Mouse (Mus musculus) right cerebral cortex, adult 18-20 months (tissue): Measurements from ENCODE around the gene Rrp36.

ENCODE experiments used
- DNase-seq: peaks from one replicate; pipeline ENCODE4 v3.0.0; 2022; ENCODE audit warnings: mixed read lengths

The Rrp36 gene

DNA sequence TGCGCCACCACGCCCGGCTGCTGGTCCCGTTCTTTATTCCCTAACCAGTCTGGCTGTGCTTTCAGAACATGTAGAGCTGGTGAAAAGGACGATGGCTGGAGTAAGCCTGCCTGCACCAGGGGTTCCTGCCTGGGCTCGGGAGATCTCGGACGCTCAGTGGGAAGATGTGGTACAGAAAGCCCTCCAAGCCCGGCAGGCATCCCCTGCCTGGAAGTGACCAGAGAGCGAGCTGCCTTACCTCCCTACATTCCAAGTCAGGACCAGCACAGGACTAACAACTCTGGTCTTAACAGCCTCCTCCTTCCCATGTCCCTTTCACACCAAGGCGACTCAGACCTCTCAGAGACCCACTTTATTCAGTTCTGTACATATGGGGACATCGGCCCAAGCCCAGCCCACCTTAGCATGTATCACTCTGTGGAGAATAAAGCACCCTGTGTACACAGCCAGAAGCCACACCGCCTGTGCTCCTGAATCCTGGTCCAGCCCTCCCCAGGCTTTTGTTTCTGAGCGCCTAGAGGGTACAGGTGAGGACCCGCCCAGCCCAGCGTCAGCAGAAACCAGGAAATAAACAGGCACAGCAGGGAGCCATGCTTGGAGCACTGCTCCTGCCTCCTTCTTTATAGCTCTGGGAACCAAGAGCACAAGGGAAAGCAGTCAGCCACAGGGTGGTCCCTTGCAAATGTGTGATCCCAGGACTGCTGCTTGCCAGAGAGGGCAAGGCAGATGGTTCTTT lies 8.7 kb upstream of the Rrp36 start:
- DNase-seq: no peak

DNA sequence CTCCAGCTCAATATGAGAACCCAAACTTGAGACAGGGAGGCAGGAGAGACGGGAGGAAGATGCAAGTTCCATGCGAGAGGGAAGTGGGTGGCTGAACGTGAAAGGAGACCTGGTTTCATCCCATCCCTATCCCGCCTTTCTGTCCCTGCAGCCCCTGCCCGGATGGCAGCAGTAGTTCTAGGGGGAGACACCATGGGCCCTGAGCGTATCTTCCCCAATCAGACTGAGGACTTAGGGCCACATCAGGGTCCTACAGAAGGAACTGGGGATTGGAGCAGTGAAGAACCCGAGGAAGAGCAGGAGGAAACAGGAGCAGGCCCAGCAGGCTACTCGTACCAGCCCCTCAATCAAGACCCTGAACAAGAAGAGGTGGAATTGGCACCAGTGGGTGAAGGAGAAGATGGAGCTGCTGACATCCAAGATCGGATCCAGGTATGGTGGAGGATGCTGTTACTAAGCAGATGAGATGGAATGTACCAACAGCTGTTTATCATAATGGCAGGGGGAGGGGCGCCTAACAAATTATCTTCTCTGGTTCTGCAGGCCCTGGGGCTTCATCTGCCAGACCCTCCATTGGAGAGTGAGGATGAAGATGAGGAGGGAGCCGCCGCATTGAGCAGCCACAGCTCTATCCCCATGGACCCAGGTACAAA lies 7.4 kb upstream of the Rrp36 start:
- no peak for DNase-seq

DNA sequence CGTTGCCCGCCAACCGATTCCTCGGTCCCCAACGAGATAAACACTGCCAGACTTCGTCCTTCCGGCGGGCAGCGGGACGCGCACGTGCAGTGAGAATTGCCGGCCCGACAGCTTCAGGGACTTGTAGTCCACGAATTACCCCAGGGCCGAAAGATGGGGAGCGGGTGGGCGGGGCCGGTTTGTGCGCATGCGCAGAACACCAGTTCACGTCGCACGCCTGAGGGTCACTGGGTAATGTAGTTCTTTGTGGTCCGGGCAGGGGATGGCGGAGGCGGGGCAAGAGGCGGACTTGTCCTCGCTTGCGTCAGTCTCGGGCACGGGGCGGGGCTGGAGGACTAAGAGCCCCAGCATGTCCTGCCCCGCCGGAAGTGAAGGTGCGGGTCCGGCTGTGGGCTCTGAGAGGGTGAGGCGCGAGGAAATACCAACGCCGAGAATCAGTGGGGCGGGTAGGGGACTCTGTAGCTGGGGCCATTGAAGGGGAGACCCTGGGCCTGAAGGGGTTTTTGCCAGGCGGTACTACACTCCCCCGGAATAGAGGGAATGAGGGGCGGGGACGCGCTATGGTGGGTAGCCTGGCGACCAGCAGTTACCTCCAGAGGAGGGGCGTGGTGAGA lies 6.7 kb upstream of the Rrp36 start, which contains the start of gene Klhdc3:
Gene Klhdc3, minus strand, starts transcription at position 155 of the 614 bp plus-strand sequence.
- DNase-seq: peak; percentile 98

DNA sequence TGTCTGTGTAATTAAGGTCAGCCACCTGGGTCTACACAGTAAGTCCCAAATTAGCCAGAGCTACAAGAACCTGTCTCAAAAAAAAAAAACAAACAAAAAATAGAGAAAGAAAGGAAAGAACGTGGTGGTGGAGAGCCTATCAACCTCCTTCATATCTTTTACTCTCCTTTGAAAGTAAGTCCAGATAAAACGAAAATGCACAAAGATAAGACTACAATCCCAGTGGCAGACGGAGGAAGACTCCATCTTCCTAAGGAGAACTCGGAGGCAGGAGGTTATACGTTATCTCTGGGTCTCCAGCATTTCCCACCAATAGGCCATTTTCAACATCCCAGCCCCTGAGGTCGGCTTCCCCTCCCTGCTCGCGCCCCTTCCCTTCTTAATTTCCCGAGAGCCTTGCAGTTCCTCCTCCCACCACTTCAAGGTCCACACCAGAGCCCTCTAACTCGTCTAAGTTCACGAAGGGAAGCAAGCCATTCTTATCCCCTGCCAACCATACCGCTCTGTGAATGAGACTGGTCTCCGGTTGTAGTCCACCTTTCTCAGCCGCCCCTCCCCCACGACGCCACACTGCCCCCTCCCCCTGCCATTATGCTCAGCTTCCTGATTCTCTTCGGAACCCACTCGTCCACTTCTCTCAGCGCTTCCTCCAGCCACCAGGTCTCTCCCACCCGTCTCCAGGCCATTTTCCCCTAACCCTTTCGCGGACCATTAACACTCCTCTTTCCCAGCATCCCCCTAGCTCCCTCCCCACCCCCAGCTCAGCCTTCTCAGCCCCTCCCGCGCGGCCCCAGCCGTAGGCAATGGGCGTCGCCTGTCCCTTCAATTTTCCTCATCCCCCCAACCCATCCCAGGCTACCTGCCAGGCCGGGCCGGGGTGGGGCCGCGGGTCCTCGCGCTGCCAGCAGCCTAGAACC lies 5.9 kb upstream of the Rrp36 start:
- peak; percentile 29 for DNase-seq

DNA sequence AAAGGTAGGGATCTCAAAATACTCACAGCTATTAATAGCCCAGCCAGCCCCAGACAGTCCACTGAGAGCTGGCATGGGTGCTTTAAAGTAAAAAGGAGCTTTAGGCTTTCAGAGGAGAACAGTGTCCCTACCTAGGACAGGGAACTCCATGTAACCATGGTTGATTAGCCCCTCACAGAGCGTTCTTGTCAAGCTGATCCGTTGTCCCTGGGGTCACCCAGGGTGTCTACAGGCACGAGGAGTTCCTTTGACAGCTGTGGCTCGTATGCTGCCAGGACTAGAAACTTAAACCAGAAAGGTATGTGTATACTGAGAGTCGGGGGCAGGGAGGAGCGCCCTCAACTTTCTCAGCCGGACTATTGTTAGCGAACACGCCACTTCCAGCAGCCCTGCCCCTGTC lies 4.8 kb upstream of the Rrp36 start:
- DNase-seq: no peak

DNA sequence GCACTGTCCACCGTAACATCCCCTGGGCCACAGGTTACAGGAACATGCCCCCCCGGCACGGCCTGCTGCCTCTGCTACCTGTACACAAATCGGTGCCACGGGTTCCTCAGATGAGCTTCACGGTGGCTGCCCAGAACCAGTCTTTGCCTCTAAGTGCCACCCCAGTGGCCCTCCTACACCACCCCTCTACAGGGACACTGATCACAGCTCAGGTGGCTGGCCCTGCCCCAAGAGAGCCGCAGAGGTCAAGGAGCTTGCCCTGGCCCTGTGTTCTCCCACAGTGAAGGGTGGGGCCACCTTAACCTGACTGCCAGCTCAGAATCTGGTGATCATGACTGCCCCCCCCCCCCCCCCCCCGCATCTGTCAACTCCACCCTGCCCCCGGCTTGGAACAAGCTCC lies 4.3 kb upstream of the Rrp36 start, which contains the start of gene Mea1:
Gene Mea1, plus strand, starts transcription at position 378 of the 400 bp plus-strand sequence.
- DNase-seq: no peak

DNA sequence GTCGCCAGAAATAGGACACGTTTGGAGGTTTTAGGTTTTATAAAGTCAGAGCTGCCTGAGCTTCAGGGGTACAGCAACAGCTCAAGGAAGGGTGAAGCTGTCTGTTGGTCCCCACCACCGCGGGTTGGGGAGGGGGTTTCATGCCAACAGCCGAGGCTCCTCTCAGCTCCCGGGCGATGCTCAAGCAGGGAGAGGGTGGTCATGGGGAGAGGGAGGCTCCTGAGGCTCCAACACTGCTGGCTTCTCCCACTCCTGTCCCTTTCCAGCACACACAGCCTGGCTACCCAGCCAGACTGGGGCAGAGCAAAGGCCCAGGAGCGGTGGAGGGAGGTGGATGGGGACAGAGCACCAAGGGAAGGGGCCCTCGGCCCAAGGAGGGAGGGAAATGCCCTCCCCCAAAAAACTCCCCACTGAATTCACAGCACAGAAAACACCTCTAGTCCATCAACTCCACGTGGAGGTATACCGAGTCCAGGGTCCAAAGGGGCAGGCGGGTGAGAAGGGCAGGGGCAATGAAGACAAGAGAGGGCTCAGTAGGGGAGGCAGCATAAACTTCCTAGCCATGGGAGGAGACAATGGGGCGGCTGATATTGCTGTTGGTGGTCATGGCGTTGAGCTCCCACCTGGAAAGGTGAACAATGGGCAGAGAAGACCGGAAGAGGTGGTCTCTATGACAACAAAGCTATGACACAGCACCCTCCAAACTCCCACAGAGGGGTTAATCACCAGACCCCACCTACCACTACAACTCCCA lies 555 bp upstream of the Rrp36 start:
- no peak for DNase-seq

DNA sequence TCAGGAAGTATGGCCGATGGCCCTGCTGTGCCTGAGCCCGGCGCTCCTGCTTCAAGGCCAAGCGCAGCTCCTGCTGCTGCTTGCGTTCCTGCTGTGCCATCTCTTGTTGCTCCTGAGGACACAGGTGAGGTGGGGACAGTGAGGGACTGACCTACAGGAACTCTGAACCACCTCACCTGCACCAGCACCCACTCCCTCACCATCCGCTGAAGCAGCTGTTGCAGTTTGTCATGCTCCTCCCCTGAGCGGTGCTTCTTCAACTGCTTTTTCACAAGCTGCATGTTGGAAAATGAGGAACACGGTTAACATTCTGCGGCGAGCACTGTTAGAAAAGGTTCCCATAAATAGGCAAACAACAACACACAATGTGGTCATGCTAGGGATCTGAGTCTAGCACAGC lies 4.2 kb downstream of the Rrp36 start:
- no peak for DNase-seq

DNA sequence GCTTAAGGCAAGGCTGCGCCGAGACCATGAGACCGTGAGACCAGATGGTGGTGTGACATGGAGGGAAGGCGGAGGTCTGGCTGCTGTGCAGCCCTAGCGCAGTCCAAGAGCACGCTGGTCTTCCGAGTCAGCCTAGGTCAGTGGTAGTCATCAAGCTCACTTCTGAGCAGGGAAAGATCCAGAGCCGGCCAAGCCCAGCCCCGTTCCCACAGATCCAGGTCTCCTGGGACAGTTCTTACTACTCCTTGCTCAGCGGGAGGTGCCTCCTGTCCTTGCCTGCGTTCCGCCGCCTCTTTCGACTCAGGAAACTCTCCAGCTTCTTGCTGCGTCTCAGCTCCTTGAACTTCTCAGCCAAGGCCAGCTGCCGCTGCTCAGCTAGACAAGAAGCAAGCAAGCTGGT lies 6.4 kb downstream of the Rrp36 start:
- DNase-seq: no peak

DNA sequence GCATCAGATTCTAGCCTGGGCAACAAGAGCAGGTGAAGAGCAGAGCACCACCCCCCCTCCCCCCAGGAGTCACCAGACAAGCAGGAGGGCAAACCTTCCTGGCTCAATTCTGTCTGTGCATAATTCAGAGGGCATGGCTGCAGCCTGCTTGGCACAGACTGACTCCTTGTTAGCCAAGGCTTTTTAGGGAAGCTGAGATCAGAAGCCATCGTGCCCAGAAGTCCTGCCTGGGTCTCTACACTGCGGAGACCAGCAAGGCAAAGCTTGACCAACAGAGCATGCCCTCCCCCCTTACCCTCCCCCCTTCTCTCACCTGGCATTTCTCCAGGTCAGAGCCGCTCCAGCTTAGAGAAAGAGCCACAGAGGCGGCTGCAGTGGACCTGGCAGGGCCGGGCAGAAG lies 11.4 kb downstream of the Rrp36 start:
- no peak for DNase-seq

DNA sequence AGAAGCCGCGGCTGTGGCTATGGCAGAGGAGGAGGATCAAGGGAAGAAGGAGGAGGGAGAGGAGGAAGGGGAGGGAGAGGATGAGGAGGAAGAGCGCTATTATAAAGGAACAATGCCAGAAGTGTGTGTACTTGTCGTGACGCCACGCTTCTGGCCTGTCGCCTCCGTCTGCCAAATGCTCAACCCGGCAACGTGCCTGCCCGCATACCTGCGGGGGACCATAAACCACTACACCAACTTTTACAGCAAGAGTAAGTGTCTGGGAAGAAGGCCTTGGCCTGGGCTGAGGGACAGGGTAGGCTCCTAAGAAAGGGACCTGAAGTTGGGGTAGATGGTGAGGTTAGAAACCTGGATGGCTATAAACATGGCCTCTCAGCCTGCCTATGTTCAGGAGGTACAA lies 12.2 kb downstream of the Rrp36 start:
- DNase-seq: no peak

DNA sequence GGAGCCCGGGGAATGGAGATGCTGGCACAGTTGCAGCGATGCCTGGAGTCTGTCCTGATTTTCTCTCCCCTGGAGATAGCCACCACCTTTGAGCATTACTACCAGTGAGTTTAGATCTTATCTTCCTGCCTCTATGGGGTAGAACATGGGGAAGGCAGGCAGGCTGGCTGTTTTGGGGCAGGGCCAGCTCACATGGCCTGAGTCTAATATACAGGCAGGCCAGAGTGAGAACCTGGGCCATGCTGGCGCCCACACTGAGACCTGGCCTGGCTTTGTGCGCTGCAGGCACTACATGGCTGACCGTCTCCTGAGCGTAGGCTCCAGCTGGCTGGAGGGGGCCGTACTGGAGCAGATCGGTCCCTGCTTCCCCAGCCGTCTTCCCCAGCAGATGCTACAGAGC lies 12.8 kb downstream of the Rrp36 start:
- no peak for DNase-seq

DNA sequence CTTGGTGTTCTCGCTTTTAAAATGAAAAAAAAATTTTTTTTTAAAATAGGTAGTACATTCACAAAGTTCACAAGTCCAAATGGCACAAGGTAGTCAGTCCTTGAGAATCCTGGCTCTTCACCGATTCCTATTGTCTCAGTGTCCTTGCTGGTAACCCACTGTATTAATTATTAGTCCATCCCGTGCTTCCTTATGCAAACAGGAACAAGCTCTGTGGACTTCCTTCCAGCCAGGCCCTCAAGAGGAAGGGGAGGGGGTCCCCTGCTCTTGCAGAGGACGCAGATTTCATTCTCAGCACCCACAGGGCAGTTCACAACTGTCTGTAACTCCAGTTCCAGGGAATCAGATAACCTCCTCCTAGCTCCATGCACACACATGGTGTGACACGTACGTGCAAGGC lies 18.1 kb downstream of the Rrp36 start:
- DNase-seq: no peak

DNA sequence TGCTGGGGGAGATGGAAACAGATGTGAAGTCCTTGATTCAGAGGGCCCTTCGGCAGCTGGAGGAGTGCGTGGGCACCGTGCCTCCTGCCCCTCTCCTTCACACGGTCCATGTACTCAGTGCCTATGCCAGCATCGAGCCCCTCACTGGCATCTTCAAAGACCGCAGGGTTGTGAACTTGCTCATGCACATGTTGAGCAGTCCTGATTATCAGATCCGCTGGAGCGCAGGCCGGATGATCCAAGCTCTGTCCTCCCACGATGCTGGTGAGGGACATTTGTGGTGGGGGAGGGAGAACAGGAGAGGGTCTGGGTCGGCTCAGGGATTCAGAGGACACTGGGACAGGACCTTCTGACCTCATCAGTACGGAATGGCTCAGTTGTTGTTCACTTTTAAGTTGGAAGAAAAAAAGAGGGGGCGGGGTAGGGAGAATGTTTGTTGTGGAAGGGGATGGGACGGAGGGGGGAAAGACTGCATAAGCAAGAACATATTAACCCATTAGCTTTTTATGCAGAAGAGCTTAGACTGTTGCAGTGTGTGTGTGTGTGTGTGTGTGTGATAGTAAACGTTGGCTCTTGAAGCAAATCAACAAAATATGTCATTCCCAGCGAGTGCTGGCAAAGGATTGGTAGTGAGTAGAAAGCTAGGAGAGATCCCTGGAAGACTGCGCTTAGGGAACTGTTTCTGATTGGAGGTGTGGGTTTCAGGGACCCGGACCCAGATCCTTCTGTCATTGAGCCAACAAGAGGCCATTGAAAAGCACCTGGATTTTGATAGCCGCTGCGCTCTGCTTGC lies 22.2 kb downstream of the Rrp36 start:
- DNase-seq: no peak

DNA sequence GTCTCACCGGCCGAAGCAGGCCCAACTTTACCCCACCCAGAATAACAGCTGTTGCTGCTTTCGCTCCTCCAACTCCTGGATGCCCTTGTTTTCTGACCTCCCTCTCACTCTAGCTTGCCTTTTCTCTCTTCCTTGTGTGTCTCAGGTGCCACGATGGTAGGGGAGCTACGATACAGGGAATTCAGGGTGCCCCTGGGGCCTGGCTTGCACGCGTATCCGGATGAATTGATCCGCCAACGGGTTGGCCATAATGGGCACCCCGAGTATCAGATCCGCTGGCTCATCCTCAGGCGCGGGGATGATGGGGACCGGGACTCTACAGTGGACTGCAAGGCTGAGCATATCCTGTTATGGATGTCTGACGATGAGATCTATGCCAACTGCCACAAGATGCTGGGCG lies 22.9 kb downstream of the Rrp36 start:
- DNase-seq: no peak

DNA sequence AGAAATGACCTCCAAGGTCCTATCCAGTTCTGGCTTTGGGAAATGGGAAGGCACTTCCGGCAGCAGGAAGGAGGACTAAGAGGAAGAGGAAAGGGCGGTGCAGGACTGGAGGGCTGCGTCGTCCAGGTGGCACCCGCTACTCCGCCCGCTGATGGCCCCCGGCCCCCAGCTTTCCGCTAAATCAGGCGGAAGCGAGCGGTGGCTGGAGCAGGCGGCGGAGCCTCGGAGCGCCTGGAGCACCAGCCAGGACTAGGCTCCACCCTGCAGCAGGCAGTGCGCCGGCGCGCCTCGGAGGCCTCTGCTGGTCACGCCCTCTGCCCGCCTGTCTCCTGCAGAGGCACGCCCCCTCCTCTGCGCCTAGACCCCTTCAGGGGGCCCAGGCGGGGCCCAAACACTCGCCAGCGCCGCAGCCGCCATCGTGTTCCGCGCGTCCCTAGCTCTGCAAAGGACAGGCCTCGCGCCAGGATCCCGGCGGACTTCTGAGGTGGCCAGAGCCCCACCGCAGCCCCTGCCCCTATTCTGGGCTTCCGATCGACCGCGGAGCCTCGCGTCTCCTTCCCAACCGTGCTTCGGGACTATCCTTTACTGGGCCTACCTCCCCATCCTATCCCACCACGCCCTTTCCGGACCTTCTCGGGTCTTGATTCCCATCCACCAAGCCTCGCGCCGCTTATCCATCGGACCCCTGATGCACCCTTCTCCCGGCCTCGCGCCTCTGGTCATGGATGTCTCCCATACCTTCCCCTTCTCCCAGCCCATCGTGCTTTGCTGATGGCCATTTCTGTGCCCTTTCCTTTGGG lies 23.7 kb downstream of the Rrp36 start, which contains the start of gene Cul7:
Gene Cul7, plus strand, starts transcription at position 106 of the 800 bp plus-strand sequence.
- peak; percentile 94 for DNase-seq

DNA sequence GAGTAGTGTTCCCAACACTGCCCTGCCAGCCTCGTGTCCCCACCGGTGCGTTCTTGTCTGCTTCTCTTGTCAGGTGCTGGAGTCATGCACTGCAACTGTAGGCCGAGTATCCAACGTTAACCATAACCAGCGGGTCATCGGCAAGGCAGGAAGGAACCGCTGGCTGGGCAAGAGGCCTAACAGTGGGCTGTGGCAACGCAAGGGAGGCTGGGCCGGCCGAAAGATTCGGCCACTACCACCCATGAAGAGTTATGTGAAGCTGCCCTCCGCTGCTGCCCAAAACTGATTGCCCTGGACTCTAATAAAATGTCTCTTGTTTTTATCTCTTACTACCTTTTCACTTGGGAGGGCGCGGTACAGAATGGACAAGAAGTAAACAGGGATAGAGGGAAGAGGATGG lies 24.3 kb downstream of the Rrp36 start:
- no peak for DNase-seq

DNA sequence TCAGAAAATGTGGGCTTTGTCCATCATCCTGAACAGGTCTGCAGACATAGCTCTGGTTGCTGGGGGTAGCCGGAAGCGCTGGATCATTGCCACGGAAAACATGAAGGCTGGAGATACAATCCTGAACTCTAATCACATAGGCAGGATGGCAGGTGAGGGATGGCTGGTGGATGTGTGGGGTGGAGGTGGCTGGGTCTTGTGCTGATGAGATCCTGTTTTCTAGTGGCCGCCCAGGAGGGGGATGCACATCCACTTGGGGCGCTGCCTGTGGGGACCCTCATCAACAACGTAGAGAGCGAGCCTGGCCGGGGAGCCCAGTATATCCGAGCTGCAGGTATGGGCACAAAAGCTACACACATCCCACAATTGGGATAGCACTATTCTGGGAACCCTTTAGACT lies 25.7 kb downstream of the Rrp36 start:
- DNase-seq: no peak

DNA sequence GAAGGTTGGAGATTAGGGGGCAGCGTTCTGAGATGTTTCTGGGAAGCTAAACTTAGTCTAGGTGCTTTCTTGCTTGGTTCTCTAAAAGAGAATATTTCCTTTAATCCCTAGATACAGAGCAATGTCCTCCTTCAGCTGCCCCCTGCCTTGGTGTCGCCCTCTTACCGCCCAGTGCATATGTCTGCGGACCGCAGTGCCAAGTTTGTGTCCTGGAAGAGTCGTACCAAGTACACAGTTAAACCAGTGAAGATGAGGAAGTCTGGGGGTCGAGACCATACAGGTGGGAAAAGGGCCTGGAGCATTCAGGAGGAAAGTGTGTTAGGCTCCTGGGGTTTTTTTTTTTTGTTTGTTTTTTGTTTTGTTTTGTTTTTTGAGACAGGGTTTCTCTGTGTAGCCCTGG lies 26.9 kb downstream of the Rrp36 start:
- DNase-seq: no peak

DNA sequence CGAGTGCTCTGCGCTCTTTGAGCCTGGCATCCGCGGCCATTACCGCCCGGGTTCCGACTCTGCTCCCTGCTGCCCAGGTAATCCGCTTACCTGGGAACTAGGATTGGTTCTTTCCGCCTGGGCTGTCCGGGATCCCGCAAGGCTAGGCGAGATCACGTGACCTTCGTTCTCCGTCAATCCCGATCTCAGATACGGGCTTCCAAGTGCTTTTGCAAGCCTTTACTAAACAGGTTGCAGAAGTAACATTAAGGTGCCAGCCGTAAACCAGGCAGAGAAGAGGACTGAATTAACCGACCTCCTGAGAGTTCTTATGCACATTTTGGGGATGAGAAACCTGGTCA lies 27.9 kb downstream of the Rrp36 start:
- no peak for DNase-seq
